Mouse (Mus musculus) urinary bladder, postnatal 10 days (tissue): ENCODE measurements around the gene Myo6.

Source experiments
- DNase-seq: peaks from one replicate; pipeline ENCODE4 v3.0.0; 2022; ENCODE audit warnings: low spot score

Gene Myo6

DNA sequence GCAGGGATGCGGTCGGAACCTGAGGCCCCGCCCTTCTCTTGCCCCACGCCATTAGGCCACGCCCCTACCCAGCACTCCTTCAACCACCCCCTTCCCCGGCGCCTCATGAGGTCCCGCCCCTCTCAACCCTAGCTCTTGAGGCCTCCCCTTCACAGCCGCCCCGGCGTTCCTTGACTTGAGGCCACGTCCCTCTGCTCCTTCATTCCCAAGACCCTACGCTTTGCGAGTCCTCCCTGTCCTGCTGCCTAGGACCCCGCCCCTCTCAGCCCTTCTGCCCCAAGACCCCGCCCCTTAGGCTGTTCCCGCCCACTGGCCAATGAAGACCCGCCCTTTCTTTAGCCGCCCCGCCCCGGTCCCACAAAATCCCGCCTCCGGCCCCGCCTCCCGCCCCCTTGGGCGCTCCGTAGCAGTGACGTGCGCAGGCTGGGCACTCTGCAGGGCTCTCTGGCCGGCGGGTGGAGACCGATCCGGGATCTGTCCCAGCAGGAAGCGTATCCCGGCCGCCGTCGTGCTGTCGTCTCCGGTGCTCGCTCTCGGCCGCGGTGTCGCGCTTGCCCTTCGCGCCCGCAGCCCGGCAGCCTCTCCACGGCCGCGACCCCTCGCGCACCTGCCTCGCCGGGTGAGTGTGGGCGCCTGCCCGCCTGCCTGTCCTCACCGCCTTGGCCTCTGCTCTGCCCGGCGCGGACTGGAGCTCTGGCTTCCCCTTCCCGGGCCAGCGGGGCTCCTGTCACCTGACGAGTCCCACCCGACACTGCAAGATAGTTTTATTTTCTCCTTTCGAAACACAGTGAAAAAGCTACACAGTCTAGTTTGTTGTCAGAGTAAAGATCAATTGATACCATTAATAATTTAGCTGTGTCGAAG lies at the start of gene Myo6:
TSS of gene Myo6 (plus strand) at position 421 of the 864 bp plus-strand sequence.
- peak; percentile 94 for DNase-seq

- DNase-seq = no peak
Measured at GRCm38 (mm10) chr9:80145992-80146587, 18.7 kb upstream of the Myo6 start.

DNA sequence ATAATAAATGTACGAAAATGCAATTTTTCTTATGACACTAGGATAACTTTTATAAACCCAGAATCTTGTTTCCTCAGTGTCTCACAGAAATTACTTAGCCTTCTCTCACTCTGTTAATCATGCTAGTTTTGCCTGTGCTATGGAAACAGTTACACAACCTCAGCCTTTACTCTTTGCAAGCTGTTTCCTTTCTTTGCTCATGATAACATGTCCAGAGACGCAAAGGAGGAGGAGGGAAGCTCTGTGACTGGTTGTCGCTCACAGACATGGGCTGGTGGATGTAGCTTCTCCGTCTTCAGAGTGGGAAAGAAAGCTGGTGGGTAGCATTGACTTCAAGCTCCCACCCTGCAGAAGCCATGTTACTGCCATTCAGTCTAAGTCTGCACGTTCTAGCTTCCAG lies 15.2 kb upstream of the Myo6 start:
- no peak for DNase-seq

- DNase-seq = no peak
Measured at GRCm38 (mm10) chr9:80155277-80155676, 9.6 kb upstream of the Myo6 start.

DNA sequence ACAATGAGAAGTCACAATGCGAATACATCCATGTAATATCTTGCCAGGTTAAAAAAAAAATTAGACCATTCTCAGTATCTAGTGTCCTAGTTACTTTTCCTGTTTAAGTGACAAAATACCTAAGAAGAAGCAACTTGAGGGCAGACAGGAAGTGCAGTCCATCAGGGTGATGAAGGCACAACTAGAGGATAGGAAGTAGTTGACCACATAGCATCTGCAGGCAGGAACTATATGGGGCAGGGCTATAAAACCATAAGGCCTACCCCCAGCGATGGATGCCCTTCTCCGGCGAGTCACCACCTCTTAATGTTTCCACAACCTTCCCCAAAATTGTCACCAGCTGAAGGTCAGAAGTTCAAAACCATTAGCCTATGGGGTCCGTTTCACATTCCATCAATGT lies 8.1 kb upstream of the Myo6 start:
- no peak for DNase-seq

DNA sequence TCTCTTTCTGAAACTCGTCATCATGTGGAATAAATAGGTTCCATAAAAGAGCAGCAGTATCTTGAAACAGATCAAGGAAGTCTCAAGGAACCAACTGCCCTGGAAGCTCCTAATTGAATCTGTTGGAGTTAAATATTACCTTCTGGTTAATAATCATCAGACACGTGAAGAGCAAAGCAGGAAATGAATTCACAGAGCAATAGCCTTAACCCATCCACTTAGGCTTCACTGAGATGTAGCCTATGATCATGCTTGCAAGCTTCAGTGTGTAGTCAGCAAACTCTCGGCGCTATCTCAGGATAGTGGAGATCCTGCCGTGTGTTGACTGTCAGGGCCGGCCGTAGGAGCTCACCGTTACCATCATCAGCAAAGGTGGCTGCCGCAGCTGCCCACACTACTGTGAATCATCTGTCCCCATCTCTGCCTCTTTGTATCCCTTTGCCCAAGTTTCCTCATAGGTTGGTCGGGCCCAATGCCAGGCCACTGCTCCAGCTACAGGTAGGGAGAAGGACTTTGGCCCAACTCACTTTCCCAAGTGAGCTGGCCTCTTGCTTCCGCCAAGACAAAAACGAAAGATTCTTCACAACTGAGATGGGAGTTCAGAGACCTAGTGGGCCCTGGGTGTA lies 6.9 kb upstream of the Myo6 start:
- no peak for DNase-seq

- no peak for DNase-seq
Measured at GRCm38 (mm10) chr9:80158937-80159336, 5.9 kb upstream of the Myo6 start.

DNA sequence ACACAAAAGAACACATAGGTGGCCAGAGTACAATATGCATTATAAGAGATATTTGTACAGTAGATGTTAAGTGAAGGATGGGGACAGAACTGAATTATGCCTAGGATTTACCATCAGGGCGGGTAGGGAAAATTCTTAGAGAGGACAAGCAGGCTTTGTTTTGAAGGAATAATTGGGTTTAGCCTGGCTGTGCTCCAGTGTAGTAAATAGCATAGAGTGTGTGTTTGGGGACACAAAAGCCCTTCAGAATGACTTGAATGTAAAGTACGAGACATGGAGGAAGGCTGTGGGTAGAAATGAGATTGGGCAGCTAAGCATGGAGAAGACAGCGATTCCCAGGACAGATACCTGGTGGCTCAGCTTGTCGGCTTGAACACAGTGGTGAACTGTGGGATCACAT lies 3.4 kb upstream of the Myo6 start:
- DNase-seq = no peak

DNA sequence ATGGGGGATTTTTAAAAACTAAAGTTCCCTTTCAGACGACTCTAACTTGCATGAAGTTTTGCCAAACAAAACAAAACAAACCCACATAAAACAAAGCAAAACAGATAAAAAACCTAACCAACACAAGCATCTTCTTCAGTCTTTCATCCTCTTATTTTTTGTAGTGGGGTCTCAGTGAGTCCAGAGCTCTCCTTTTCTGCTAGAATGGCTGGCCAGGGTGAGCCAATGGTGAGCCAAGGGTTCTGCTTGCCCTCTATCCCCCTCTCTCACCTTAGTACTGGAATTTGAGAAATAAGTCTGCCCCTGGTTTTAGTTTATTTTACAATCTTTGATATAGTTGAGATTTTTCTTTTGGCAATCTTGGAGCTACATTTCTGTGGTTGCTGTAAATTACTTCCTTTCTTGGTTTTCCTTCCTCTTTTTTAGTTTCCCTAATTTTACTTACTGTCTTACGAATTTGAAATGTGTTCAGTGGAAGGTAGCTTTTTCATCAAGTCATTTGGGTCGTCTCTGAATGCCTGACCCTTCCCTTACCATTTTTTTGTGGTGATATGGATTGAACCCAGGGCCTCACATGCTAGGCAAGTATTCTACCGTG lies 1.6 kb upstream of the Myo6 start:
- no peak for DNase-seq

DNA sequence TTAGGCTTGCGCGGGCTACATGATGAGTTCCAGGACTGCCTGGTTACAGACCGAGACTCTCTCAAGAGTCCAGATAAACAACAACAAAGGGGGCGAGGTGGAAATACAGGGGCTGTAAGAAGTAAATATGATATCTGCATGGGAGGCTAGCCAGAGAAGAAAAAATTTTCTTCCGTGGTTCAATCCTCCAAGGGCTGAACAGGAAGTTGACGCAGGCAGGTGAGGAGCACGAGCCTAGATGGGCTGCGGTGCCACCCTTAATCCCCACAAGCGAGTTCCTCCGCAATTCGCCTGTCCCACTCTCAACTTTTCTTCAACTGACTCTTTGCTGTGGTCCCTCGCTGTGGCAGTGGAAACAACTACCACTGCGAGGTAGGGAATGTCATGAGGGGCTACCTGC lies 640 bp upstream of the Myo6 start:
- DNase-seq = no peak

DNA sequence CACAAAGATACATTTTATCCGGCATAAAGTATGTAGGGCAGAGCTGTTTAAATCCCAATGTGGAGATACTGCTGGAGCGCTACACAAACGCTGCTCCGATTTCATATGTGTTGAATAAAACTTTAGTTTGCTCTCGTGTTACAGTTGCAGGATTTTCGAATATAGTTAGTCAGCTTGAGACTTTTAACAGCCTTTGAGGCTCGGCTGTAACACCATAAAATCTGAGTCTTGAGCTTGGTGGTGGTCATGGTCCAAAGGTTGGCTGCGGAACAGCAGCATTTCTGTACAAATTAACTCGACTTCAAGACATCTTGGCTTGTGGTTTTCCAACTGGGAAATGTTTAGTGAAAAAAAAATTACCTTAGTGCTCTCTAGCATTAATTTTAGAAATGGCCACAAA lies 859 bp downstream of the Myo6 start:
- no peak for DNase-seq

- no peak for DNase-seq
Measured at GRCm38 (mm10) chr9:80166425-80166824, 1.6 kb downstream of the Myo6 start.

- DNase-seq = no peak
Measured at GRCm38 (mm10) chr9:80167089-80167488, 2.3 kb downstream of the Myo6 start.

GRCm38 (mm10) chr9:80169551-80169950 lies 4.7 kb downstream of the Myo6 start:
- no peak for DNase-seq

DNA sequence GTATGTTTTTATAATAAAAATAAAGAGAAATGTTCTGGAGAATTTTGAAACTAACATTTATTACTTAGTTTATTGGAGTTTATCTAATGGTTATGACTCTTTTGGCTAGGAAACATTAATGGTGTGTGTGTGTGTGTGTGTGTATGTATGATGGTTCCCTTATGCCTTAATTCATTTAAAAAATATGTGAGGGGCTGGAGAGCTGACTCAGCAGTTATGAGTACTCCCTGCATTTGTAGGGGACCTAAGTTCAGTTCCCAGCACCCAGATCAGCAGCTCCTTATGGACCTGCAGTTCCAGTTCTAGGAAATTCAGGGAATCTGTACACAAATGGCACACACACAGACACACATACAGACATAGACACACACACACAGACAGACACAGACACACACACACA lies 6.4 kb downstream of the Myo6 start:
- no peak for DNase-seq

DNA sequence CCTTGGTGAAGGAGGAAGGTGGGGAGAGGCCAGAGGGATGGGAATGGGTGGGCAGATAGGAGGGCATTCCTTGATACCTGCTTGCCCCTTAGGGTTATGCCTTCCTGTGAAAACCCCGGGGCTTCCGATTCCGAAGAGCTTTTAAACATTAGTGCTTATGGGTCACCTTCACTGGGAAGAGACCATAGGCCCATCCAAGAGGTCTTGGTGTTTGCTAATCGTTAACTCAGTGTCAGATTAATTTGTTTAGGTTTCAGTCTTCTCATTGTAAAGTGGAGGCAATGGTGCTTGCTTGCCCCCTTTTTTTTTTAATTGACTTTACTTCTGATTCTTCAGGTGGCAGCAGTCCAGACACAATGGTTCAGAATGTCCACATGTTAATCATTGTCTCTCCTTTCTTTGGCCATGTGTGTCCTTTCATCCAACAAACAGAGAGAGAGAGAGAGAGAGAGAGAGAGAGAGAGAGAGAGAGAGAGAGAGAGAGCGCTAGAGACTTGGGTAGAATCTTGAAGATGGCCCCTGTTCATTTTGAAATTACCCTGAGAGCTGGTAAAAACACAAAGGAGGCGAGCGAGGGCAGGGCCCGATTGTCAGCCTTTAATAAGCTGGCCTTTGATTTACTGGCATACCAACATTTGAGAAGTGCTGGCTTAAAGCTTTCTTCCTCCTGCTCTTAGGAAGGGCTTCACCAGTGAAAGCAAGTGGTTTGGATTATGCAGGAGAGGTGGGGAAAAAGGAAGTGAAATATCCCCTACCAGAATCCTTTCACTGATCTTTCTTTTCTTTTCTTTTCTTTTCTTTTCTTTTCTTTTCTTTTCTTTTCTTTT lies 7.8 kb downstream of the Myo6 start:
- no peak for DNase-seq

DNA sequence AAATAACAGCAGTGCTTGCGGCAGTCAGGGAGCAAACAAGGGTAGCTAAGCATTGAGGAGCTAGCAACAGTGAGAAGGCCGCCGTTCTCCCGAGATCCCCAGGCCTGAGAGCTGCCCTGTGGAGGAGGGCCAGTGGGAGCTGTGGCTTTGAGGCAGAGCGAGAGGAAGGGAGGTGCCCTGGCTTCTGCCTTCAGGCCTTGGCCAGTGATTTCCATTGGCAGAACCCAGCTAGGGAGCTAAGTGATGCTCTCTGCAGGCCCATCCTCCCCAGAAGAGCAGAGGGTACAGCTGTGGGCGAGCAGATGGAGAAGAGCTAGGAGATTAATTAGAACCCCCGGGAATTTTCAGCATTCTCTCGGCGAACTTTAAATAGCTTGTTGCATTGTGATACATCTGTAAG lies 8.8 kb downstream of the Myo6 start:
- no peak for DNase-seq

DNA sequence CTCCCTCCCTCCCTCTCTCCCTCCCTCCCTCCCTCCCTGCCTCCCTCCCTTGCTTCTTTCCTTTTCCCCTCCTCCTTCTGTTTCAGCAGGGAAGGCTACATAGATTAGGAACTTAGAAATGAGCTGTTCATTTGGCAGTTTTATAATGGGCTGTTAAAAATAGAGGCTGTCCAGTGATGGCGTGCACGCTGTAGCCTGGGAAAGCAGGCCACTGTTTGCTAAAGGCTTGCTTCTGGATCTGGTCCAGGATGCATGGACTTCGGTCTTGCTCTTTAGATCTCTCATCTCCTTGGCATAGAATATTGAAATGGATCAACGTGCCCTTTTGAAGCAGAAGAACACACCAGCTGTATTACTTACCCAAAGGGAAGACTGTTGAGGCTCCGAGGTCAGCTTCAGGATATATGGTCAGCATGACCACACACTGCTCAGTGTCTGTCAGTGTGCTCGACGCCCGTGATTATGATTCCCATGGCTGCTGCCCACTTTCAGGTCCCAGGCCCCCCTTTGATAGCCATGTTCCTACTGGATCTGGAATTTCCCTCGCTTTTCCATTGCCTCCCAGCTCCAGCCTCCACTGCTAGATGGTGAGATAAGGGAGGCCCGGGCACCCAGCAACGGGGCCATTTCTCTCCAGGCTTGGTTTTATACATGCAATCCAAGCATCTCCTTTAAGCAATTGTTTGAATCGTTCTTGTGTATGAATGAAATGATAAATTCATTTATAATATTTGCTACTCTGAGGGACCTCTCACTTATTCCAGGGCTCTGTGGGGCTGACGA lies 12.1 kb downstream of the Myo6 start:
- no peak for DNase-seq

DNA sequence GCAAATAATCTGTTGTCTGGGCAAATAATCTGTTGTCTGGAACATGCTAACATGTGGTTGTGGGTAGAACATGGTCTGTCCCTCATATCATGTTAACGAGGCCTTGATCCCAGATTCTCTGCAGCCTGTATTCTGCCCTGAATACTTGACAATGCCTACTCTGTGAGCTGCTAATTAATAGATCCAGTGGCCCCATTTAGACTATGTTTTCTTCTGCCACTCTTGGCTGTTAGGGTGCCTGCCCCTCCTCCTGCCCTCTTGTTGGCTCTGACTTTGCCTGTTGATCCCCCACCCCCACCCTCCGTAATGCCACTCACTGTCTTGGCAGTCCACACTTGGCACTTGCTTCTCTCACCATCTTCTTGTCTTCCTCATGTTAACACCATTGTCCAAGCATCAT lies 13.8 kb downstream of the Myo6 start:
- no peak for DNase-seq

DNA sequence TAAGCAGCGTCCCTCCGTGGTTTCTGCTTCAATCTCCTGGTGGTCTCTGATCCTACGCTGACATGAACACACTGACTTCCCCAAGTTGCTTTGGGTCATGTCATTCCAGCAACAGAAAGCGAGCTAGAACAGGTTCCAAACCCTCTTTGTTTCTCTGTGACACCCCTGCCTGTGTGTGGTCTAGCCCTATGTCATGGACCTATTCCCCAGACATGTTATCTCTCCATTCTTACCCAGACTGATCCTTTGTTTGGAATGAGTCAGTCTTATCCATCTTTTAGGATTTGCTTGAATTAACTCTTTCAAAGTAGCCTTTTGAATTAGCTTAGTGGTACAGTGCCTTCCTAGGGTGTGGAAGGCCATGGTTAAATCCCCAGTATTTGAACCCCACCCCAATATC lies 14.9 kb downstream of the Myo6 start:
- no peak for DNase-seq

DNA sequence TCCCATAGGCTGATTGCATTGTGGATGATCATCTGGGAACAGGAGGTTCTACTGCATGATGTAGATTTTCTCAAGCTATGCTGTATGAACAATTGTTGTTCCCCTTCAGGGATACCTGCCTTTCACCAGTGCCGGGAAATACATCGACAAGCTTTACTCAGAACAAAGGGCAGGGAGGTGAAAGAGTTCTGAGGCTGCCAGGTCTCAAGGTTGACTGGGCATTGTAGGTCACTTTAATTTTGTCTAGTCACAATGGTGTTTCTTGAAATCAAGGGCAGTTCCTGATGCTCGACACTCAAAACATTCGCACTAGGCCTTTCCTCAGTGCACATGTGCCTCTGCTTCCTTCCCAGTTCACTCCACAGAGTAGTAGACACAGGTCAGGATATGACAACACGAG lies 15.9 kb downstream of the Myo6 start:
- DNase-seq = no peak
